Mouse (Mus musculus) midbrain, embryonic 14.5 days (tissue): ENCODE results near the gene Mtg2. TPM values are rescaled to one million over a fixed set of nuclear protein-coding genes. Genes with fewer than 3 reads are reported as not detected.

Experiments
- ATAC-seq: fragments of 200-750 bp; cut with Nextera tagmentation; 2 replicates; pipeline ENCODE4 v1.8.0; 2017; ENCODE audit warnings: moderate number of reproducible peaks, moderate library complexity; ENCODE audit not compliant: low FRiP score, low TSS enrichment
- DNase-seq: peaks from one replicate; pipeline ENCODE4 v3.0.0-alpha.2; 2015
- H3K27ac ChIP-seq: fragments of 300-500 bp; sonication (generic); replicated peaks from 2 replicates; pipeline ENCODE4 v1.5.1; 2014; ENCODE audit warnings: mild to moderate bottlenecking, low read depth, low read length, moderate library complexity
- H3K27me3 ChIP-seq: fragments of 300-500 bp; sonication (generic); 2 replicates; pipeline ENCODE4 v1.6.1; 2014; ENCODE audit warnings: low read length, control low read depth, mixed read lengths; ENCODE audit not compliant: control insufficient read depth, insufficient read depth
- H3K36me3 ChIP-seq: fragments of 300-500 bp; sonication (generic); 2 replicates; pipeline ENCODE4 v1.6.1; 2014; ENCODE audit warnings: low read length, control low read depth; ENCODE audit not compliant: control insufficient read depth, insufficient read depth
- H3K4me1 ChIP-seq: fragments of 300-500 bp; sonication (generic); 2 replicates; pipeline ENCODE4 v1.6.1; 2014; ENCODE audit warnings: mild to moderate bottlenecking, antibody characterized with exemption, low read length, control low read depth; ENCODE audit not compliant: control insufficient read depth, insufficient read depth
- H3K4me2 ChIP-seq: fragments of 300-500 bp; sonication (generic); 2 replicates; pipeline ENCODE4 v1.6.1; 2014; ENCODE audit warnings: mild to moderate bottlenecking, low read length, moderate library complexity
- H3K4me3 ChIP-seq: fragments of 300-500 bp; sonication (generic); replicated peaks from 2 replicates; pipeline ENCODE4 v1.5.1; 2014; ENCODE audit warnings: low read depth, low read length
- H3K9ac ChIP-seq: fragments of 300-500 bp; sonication (generic); replicated peaks from 2 replicates; pipeline ENCODE4 v1.6.1; 2014; ENCODE audit warnings: mild to moderate bottlenecking, low read length, moderate library complexity
- H3K9me3 ChIP-seq: fragments of 300-500 bp; sonication (generic); 2 replicates; pipeline ENCODE4 v1.6.1; 2016; ENCODE audit warnings: low read length, control low read depth, mixed read lengths; ENCODE audit not compliant: control insufficient read depth
- WGBS: fragments of 180-500 bp; shearing (Covaris S2); extraction: QIAGEN DNeasy Blood & Tissue Kit; methylation state at CpG from one replicate; pipeline ENCODE4 v1.1.7; 2014; 5-methylcytosine and 5-hydroxymethylcytosine counted together
- polyA plus RNA-seq: library from polyadenylated mRNA; unstranded; fragments of >200 nt; fragmentation: Nextera tagmentation; extraction: Ambion mirVana; gene quantifications from 2 replicates; pipeline ENCODE4 v1.2.1, GENCODE M21; 2014

Mtg2 gene
- polyA plus RNA-seq, 1 experiment from 2014 or later: 35.4 TPM

DNA sequence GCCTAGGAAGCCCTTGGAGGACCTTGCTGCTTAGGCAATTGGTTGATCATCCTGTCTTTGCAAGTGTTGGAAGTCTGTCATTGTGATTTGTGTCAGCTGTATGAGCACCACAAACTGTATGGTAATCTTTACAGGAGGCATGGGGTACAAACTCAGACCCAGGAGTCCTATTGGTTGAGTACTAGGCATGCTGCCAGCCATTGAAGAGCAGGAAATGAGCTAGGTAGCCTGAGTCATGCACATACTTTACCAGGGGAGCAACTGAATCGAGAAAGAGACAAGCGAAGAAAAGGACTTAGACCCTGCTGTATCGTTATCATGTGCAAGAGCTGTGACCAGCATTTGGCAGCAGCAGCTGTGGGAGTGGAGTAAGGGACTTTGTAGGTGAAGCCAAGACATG lies 37.5 kb upstream of the Mtg2 start:
- no peak for DNase-seq
- Histone ChIP-seq H3K27me3 (no peaks in the 10 kb centered on the region), H3K4me2 (no peak overlapping the region)

DNA sequence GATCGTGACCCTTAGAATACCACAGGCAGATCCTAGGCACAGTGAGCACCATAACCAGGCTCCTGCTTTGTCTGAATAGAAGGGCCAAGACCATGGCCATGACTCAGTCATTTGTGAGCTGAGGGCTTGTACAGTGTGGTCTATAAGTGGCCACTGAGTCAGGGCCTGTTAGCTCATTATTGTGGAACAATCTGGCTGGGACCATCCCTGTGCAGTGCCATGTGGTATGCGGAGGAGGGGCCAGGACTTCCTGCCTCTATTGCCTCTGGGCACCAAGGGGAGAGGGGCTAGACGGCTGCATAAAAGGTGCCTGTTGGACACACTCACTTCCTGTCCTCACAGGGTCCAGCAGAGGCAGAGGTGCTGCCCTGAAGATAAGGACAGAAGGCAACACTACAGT lies 36.4 kb upstream of the Mtg2 start:
- no peak; the same call in 1 of the 2 replicates for ATAC-seq

More for the DNA sequence above, 37.5 kb upstream of the Mtg2 start:
- Histone ChIP-seq H3K27ac (no peak overlapping the region), H3K36me3 (peaks cover 100% of the 10 kb centered on the region), H3K9ac (no peak overlapping the region), H3K4me1 (peaks cover 6% of the 10 kb centered on the region), H3K9me3 (no peaks in the 10 kb centered on the region), H3K4me3 (no peak overlapping the region)
- ATAC-seq: no peak
- 89% methylated on average over 3 of the region's 3 CpGs for WGBS

DNA sequence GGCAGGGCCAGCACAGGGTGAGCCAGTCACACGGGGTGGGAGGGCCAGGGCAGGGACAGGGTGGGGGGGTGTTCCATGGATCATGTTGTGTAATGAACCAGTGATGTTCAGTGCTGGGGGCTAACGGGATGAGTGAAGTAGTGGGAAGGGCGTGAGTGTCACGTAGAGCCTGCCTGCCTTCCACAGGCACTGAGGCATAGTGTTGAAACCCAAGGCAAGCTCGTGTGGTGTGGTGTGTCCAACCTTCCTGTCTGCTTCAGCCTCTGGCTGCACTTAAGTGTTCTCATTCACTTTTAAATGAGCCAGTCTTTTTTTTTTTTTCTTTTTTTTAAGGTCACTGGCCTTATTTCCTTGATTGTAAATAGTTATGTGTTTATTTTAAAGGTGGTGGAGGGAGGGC lies 35.6 kb upstream of the Mtg2 start:
- no peak for DNase-seq
- WGBS: 84% methylated on average over 5 of the region's 5 CpGs

More for the DNA sequence above, 36.4 kb upstream of the Mtg2 start:
- WGBS: 75% methylated on average over 3 of the region's 3 CpGs
- Histone ChIP-seq H3K4me3 (no peak overlapping the region), H3K36me3 (peaks cover 100% of the 10 kb centered on the region), H3K4me1 (no peaks in the 10 kb centered on the region), H3K27ac (no peak overlapping the region), H3K4me2 (no peak overlapping the region), H3K9ac (no peak overlapping the region), H3K27me3 (no peaks in the 10 kb centered on the region), H3K9me3 (no peaks in the 10 kb centered on the region)
- DNase-seq: no peak

DNA sequence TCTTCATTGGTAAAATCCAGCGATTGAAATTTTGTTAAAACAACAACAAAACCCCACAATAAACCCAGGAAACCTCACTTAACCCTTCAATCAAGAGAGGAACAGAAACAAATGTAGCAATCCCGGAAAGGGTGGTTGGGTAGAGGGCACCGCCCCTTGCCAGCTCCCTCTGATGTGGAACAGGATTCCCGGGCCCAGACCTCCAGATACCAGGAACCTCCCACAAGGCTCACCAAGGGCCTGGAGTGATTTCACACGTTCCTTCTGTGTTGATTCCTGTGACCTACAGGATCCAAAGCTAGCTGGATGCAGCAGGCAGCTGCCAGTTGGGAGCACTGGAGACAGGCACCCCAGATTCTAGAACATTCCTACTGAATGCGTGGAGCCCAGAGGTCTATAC lies 30.0 kb upstream of the Mtg2 start:
- H3K9ac ChIP-seq: 0 out of 2 replicates have a peak overlapping the region, but pooled peaks have one; percentile 93
- no peaks in the 10 kb centered on the region for H3K9me3 ChIP-seq
- no peak for DNase-seq
- peaks cover 38% of the 10 kb centered on the region for H3K36me3 ChIP-seq
- H3K4me2 ChIP-seq: peak overlapping the region; percentile 85
- H3K27me3 ChIP-seq: no peaks in the 10 kb centered on the region
- WGBS: 69% methylated on average over 6 of the region's 6 CpGs
- ATAC-seq: no peak
- H3K27ac ChIP-seq: no peak overlapping the region
- H3K4me1 ChIP-seq: peaks cover 30% of the 10 kb centered on the region
- H3K4me3 ChIP-seq: peak overlapping the region; percentile 97

More for the DNA sequence above, 35.6 kb upstream of the Mtg2 start:
- Histone ChIP-seq H3K4me1 (no peaks in the 10 kb centered on the region), H3K9me3 (no peaks in the 10 kb centered on the region), H3K9ac (no peak overlapping the region), H3K27me3 (no peaks in the 10 kb centered on the region), H3K27ac (no peak overlapping the region), H3K36me3 (peaks cover 94% of the 10 kb centered on the region), H3K4me3 (no peak overlapping the region), H3K4me2 (no peak overlapping the region)
- no peak for ATAC-seq

DNA sequence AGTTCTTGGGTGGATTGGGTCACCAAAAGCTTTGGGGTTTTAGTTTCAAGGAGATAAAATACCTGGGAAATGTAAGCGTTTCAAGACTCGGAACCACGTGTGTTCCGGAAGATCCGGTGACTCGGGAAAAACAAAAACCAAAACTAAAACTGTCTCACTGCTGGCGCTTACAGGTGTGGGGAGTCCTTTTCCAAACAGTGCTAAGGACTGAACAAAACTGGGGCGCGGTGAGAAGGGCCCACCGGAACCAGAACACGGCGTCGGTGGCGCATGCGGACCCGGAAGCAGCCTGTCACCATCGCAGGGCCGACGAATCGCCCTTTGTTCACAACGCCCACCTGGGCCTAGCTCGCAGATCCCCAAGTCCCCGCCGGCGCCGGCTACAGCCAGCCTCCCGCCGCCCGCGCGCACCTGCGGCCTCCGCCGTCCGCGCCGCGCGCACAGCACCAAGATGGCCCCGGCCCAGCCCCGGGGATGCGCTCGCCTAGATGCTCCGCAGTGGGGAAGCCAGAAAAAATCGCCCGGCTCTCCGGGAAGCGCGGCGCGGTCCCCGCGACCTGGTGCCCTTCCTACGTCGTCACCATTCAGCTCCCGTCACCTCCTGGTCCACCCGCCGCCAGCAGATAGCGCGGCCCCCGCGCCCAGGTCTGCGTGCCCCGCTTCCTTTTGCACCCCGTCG lies 28.7 kb upstream of the Mtg2 start:
- peaks cover 30% of the 10 kb centered on the region for H3K4me1 ChIP-seq
- WGBS: under 1% methylated on average over 66 of the region's 66 CpGs

DNA sequence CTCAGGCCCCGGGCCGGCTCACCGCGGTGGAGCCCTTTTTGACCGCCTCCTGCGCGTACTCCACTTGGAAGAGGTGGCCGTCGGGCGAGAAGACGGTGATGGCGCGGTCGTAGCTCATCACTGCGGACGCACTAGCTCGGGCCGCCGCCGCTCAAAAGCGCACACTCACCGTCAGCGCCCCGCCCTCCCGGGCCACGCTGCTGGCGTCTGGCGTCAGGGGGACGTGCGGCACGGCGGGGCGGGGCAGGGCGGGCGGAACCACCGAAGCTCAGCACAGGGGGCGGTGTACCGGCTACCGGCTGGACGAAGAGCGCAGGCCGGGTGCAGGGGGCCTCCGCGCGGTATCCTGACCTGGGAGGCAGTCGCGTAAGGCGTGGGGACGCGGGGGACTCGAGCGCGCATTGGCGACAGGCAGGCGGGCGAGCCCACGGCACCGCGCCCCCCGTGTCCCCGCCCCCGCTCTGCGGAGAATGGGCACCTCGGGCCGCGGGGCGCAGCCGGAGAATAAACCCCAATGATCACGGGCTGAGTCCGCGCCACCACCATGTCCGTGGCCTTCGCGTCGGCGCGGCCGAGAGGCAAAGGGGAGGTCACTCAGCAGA lies 28.0 kb upstream of the Mtg2 start, which contains the start of the genes Psma7 and Ss18l1:
TSS of gene Psma7 (minus strand) at position 178 of the 602 bp plus-strand sequence.
TSS of gene Ss18l1 (plus strand) at position 254 of the 602 bp plus-strand sequence.
- H3K9me3 ChIP-seq: no peaks in the 10 kb centered on the region
- WGBS: under 1% methylated on average over 77 of the region's 78 CpGs
- DNase-seq: peak; percentile 97
- H3K4me1 ChIP-seq: peaks cover 30% of the 10 kb centered on the region
- H3K27me3 ChIP-seq: no peaks in the 10 kb centered on the region
- ATAC-seq: peak; percentile 93
- peak within 1 kb of the TSS; percentile 97 for H3K4me3 ChIP-seq
- peak within 1 kb of the TSS; percentile 99 for H3K27ac ChIP-seq
- H3K9ac ChIP-seq: peak within 1 kb of the TSS; percentile 93
- peaks cover 18% of the 10 kb centered on the region for H3K36me3 ChIP-seq
- H3K4me2 ChIP-seq: peak within 1 kb of the TSS; percentile 85

More for the DNA sequence above, 28.7 kb upstream of the Mtg2 start:
- H3K9ac ChIP-seq: peak overlapping the region; percentile 93
- DNase-seq (peak; percentile 77), ATAC-seq (peak; percentile 54)
- no peaks in the 10 kb centered on the region for H3K27me3 ChIP-seq
- H3K9me3 ChIP-seq: no peaks in the 10 kb centered on the region
- peak overlapping the region; percentile 97 for H3K4me3 ChIP-seq
- H3K36me3 ChIP-seq: peaks cover 25% of the 10 kb centered on the region
- H3K27ac ChIP-seq: peak overlapping the region; percentile 99
- H3K4me2 ChIP-seq: peak overlapping the region; percentile 85

DNA sequence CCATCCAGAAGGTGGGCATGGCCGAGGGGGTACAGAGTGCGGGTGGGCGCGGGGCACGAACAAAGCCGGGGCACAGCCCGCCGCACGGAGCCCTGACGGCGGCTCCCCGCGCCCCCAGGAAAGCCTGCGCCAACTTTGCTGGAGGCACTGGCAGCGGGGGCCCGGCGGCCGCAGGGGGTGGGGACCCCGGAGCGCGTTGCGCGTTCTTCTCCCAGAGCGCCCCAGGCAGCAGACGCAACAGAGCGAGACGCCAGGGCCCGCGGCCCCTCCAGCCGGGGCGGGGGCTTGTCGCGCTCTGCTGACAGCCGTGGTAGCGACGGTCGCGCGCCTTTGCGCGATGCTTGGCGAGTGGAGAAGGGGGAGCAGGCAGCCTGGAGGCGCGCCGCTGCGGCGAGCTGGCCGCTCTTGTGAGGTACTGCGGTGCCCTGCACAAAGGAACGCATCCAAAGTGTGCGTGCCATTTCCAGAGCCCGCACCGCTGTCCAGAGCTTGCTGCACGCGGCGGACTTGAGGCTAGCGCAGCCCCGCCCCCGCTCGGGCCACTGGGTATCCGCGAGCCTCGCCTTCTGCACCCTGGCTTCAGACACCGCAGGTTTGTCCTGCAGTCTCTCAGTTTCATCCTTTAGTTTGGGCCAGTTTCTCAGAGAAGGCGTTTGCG lies 27.4 kb upstream of the Mtg2 start:
- Histone ChIP-seq H3K9ac (peak overlapping the region; percentile 93), H3K4me2 (peak overlapping the region; percentile 85), H3K4me3 (peak overlapping the region; percentile 97), H3K27me3 (no peaks in the 10 kb centered on the region), H3K27ac (peak overlapping the region; percentile 99), H3K36me3 (peaks cover 12% of the 10 kb centered on the region), H3K4me1 (peaks cover 30% of the 10 kb centered on the region), H3K9me3 (no peaks in the 10 kb centered on the region)
- WGBS: under 1% methylated on average over 65 of the region's 66 CpGs
- ATAC-seq: peak; percentile 73
- peak; percentile 87 for DNase-seq

DNA sequence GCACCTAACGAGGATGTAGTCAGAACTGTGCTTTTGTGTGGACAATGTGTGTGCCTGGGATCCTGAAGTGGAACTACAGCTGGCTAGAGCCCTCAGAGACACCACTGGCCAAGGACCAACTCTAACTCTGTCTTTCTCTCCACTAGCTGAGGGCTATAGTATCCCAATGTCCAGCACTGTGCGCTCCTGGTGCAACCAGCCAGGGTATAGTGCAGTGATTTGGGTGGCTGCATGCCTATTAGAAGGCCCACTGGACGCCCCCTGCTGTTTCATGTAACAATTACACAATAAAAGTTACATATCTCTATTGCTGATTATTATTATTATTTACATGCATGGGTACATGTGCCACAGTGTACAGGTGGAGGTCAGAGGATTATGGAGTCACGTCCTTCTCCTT lies 25.1 kb upstream of the Mtg2 start:
- Histone ChIP-seq H3K9me3 (no peaks in the 10 kb centered on the region), H3K4me3 (no peak overlapping the region), H3K27me3 (no peaks in the 10 kb centered on the region), H3K4me1 (peaks cover 27% of the 10 kb centered on the region), H3K4me2 (no peak overlapping the region), H3K9ac (no peak overlapping the region), H3K36me3 (no peaks in the 10 kb centered on the region), H3K27ac (no peak overlapping the region)
- WGBS: 55% methylated on average over 4 of the region's 4 CpGs
- DNase-seq (peak; percentile 80), ATAC-seq (no peak)
